ENCODE assay signal across 10 mouse cellular contexts in the genomic region with DNA sequence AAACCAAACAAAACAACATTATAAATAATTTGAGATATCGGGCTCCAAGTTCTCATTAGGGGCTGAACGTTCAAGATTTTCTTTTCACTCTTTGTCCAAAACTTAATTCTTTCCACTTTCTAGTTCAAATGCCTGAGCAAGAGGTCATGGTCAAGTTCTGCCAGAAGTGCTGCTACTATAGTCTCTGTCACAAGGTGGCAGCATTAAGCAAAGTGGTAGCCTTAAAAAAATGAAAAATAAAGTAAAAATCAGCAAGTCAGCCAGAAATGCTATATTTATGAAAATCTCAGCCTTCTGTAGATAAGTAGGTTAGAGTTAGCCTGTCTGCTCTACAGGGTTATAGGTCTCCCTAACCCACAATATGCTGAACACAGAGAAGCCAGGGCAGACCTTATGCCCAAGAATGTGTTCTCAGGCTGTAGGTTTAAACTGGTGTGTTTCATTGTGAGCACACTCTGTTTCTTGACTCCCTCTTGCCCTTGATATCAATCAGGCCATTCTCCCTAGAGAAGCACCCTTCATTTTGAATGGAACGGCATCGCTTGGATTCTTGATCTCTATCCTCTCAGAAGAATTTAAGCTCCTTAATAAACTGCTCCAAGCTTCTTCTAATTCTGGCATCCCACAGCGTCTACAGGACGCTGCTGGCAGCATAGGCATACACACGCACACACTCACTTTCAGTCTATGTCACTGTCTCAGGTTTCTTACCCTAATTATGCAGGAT.
DNase-seq lines count a peak whose midpoint lies in the region; ATAC-seq and TF ChIP-seq lines count a peak whose summit lies in the region.
"Had no signal": no experiment of that assay in that cellular context is flagged by ENCODE, and none has a peak within 500 bp of the region (broad histone marks: within the 10 kb centered on the region; RNA-seq: fewer than 3 reads in every experiment).

No protein-coding gene starts in this region.

- H3K36me3 ChIP-seq in liver, postnatal 0 days (replicated peaks; ENCODE audit: insufficient read depth, low read length), result no peaks in the 10 kb centered on the region
- no peaks in the 10 kb centered on the region for H3K36me3 ChIP-seq in midbrain, postnatal 0 days (ENCODE audit: insufficient read depth, low read length)
- H3K36me3 ChIP-seq: limb, embryonic 13.5 days; neural tube, embryonic 13.5 days had no signal

- ATAC-seq in liver, postnatal 0 days, result no peak
- ATAC-seq in midbrain, postnatal 0 days (ENCODE audit: low FRiP score), result no peak
- no peak for ATAC-seq in megakaryocyte progenitor cell, adult 5-6 weeks (replicated peaks; ENCODE audit: poor library complexity)
- no peak for ATAC-seq in CD4-positive, CD25-positive, alpha-beta regulatory T cell, adult 4 months

- no peak for TF ChIP-seq EP300 in liver, postnatal 0 days (IDR thresholded peaks at IDR 0.05; ENCODE audit: low read depth)

- H3K9ac ChIP-seq in liver, postnatal 0 days (replicated peaks), result no peak overlapping the region
- no peak overlapping the region for H3K9ac ChIP-seq in midbrain, postnatal 0 days (replicated peaks; ENCODE audit: low read length, poor library complexity, severe bottlenecking)
- H3K9ac ChIP-seq: limb, embryonic 13.5 days; neural tube, embryonic 13.5 days had no signal

- no peak overlapping the region for H3K4me2 ChIP-seq in liver, postnatal 0 days (ENCODE audit: low read depth, low read length)
- H3K4me2 ChIP-seq in midbrain, postnatal 0 days (ENCODE audit: low read depth, low read length, poor library complexity, severe bottlenecking), result no peak overlapping the region
- H3K4me2 ChIP-seq: limb, embryonic 13.5 days; neural tube, embryonic 13.5 days had no signal

- 64% methylated on average over 7 of the region's 7 CpGs for WGBS in liver, postnatal 0 days (ENCODE audit: insufficient replicate concordance)
- WGBS in midbrain, postnatal 0 days, result 39% methylated on average over 7 of the region's 7 CpGs

- H3K4me3 ChIP-seq in liver, postnatal 0 days (ENCODE audit: low read depth, low read length), result no peak overlapping the region
- no peak overlapping the region for H3K4me3 ChIP-seq in midbrain, postnatal 0 days (ENCODE audit: low read depth, low read length)
- H3K4me3 ChIP-seq: limb, embryonic 13.5 days; neural tube, embryonic 13.5 days had no signal

- no peaks in the 10 kb centered on the region for H3K9me3 ChIP-seq in liver, postnatal 0 days (ENCODE audit: low read length)
- no peaks in the 10 kb centered on the region for H3K9me3 ChIP-seq in midbrain, postnatal 0 days (ENCODE audit: low read length)
- H3K9me3 ChIP-seq: limb, embryonic 13.5 days; neural tube, embryonic 13.5 days had no signal

- no peak overlapping the region for H3K27ac ChIP-seq in liver, postnatal 0 days (ENCODE audit: low read depth)
- no peak overlapping the region for H3K27ac ChIP-seq in midbrain, postnatal 0 days (ENCODE audit: low read depth, low read length)
- H3K27ac ChIP-seq: limb, embryonic 13.5 days; neural tube, embryonic 13.5 days had no signal

- no peaks in the 10 kb centered on the region for H3K27me3 ChIP-seq in liver, postnatal 0 days (ENCODE audit: insufficient read depth, low read length)
- no peaks in the 10 kb centered on the region for H3K27me3 ChIP-seq in midbrain, postnatal 0 days (ENCODE audit: insufficient read depth, low read length)
- H3K27me3 ChIP-seq: limb, embryonic 13.5 days; neural tube, embryonic 13.5 days had no signal

- no peaks in the 10 kb centered on the region for H3K4me1 ChIP-seq in liver, postnatal 0 days (ENCODE audit: insufficient read depth)
- H3K4me1 ChIP-seq in midbrain, postnatal 0 days (ENCODE audit: insufficient read depth, low read length), result 0 out of 2 replicates have a peak, but pooled peaks cover 2% of the 10 kb centered on the region
- H3K4me1 ChIP-seq: limb, embryonic 13.5 days; neural tube, embryonic 13.5 days had no signal

- peak; percentile 21 for DNase-seq in embryo, embryonic 10 days (ENCODE audit: low spot score)
- no peak for DNase-seq in embryo, embryonic 9.5 days (ENCODE audit: extremely low spot score)
- no peak for DNase-seq in liver, postnatal 0 days
- no peak for DNase-seq in liver
- DNase-seq in embryo, embryonic 11.5 days (ENCODE audit: low read depth, low spot score), result peak; percentile 2
- DNase-seq in midbrain, postnatal 0 days (ENCODE audit: low spot score), result peak; percentile 39

- TF ChIP-seq CTCF in liver, postnatal 0 days (IDR thresholded peaks at IDR 0.05; ENCODE audit: low read depth), result peak; percentile 12; the same call in 1 of the 2 replicates
- peak; percentile 71 for TF ChIP-seq CTCF in midbrain, postnatal 0 days (IDR thresholded peaks at IDR 0.05)

Comparison
In these comparisons a context has a peak if more than half of its experiments do, and no peak if none do; other contexts are left out.
1. DNase-seq: peak in embryo, embryonic 10 days (single experiment), embryo, embryonic 11.5 days (single experiment) and midbrain, postnatal 0 days (single experiment); none in embryo, embryonic 9.5 days (single experiment), liver, postnatal 0 days (single experiment) and liver (single experiment).